Mouse (Mus musculus) limb, embryonic 13.5 days (tissue): ENCODE results near the gene Olfml1. TPM values are rescaled to one million over a fixed set of nuclear protein-coding genes. Genes with fewer than 3 reads are reported as not detected.
A peak's percentile ranks its signal among the peaks of the same experiment; 100 is the strongest.

ENCODE experiments used
- ATAC-seq: fragments of 200-750 bp; cut with Nextera tagmentation; 2 replicates; pipeline ENCODE4 v1.8.0; 2017; ENCODE audit warnings: low read depth, moderate number of reproducible peaks, moderate TSS enrichment; ENCODE audit not compliant: low FRiP score
- H3K27ac ChIP-seq: fragments of 300-500 bp; sonication (generic); 2 replicates; pipeline ENCODE4 v1.5.1; 2015; ENCODE audit warnings: inconsistent platforms, mild to moderate bottlenecking, moderate library complexity
- H3K27me3 ChIP-seq: fragments of 300-500 bp; sonication (generic); 2 replicates; pipeline ENCODE4 v1.6.1; 2015; ENCODE audit warnings: mild to moderate bottlenecking, inconsistent platforms
- H3K36me3 ChIP-seq: fragments of 300-500 bp; sonication (generic); 2 replicates; pipeline ENCODE4 v1.6.1; 2015; ENCODE audit warnings: inconsistent platforms, mild to moderate bottlenecking, moderate library complexity
- H3K4me1 ChIP-seq: fragments of 300-500 bp; sonication (generic); 2 replicates; pipeline ENCODE4 v1.6.1; 2015; ENCODE audit warnings: inconsistent platforms
- H3K4me2 ChIP-seq: fragments of 300-500 bp; sonication (generic); replicated peaks from 2 replicates; pipeline ENCODE4 v1.6.1; 2015; ENCODE audit warnings: inconsistent platforms, mild to moderate bottlenecking, moderate library complexity
- H3K4me3 ChIP-seq: fragments of 300-500 bp; sonication (generic); 2 replicates; pipeline ENCODE4 v1.5.1; 2015; ENCODE audit warnings: moderate library complexity, mild to moderate bottlenecking, inconsistent platforms
- H3K9ac ChIP-seq: fragments of 300-500 bp; sonication (generic); 2 replicates; pipeline ENCODE4 v1.6.1; 2015; ENCODE audit warnings: mild to moderate bottlenecking, inconsistent platforms
- H3K9me3 ChIP-seq: fragments of 300-500 bp; sonication (generic); 2 replicates; pipeline ENCODE4 v1.6.1; 2016; ENCODE audit warnings: inconsistent platforms
- WGBS: fragments of 180-500 bp; shearing (Covaris S2); methylation state at CpG from one replicate; pipeline ENCODE4 v1.1.7; 2015; 5-methylcytosine and 5-hydroxymethylcytosine counted together
- polyA plus RNA-seq: library from polyadenylated mRNA; unstranded; fragments of >200 nt; fragmentation: Nextera tagmentation; extraction: Ambion mirVana; gene quantifications from 2 replicates; pipeline ENCODE4 v1.2.1, GENCODE M21; 2015

Gene Olfml1
- 41.2 and 42.3 TPM in 2 replicates for polyA plus RNA-seq

- Histone ChIP-seq H3K4me2 (peak within 1 kb of the TSS; percentile 80), H3K27me3 (no peaks in the 10 kb centered on the region), H3K36me3 (peaks cover 14% of the 10 kb centered on the region), H3K27ac (peak within 1 kb of the TSS; percentile 97), H3K9me3 (peaks cover 7% of the 10 kb centered on the region; the same call in 1 of the 2 replicates), H3K4me3 (peak within 1 kb of the TSS; percentile 59), H3K4me1 (peaks cover 20% of the 10 kb centered on the region), H3K9ac (peak within 1 kb of the TSS; percentile 70)
- peak; percentile 96 for ATAC-seq
- 9% methylated on average over 7 of the region's 7 CpGs for WGBS
Observed at GRCm38 (mm10) chr7:107567261-107567671, at the start of gene Olfml1. Gene Olfml1, plus strand, starts transcription at chr7:107567446.

- Histone ChIP-seq H3K4me1 (peaks cover 21% of the 10 kb centered on the region), H3K27me3 (no peaks in the 10 kb centered on the region), H3K36me3 (no peaks in the 10 kb centered on the region), H3K4me3 (no peak overlapping the region), H3K4me2 (no peak overlapping the region), H3K27ac (no peak overlapping the region), H3K9ac (no peak overlapping the region), H3K9me3 (no peaks in the 10 kb centered on the region)
- WGBS: 89% methylated on average over 11 of the region's 12 CpGs
- no peak for ATAC-seq
Observed at GRCm38 (mm10) chr7:107519256-107520025, 47.8 kb upstream of the Olfml1 start.

- no peak overlapping the region for H3K4me2 ChIP-seq
- no peak overlapping the region for H3K4me3 ChIP-seq
- H3K4me1 ChIP-seq: peaks cover 14% of the 10 kb centered on the region
- H3K9me3 ChIP-seq: no peaks in the 10 kb centered on the region
- no peaks in the 10 kb centered on the region for H3K27me3 ChIP-seq
- H3K36me3 ChIP-seq: no peaks in the 10 kb centered on the region
- 82% methylated on average over 6 of the region's 6 CpGs for WGBS
- H3K27ac ChIP-seq: no peak overlapping the region
- ATAC-seq: no peak
- H3K9ac ChIP-seq: no peak overlapping the region
Observed at GRCm38 (mm10) chr7:107521411-107521810, 45.8 kb upstream of the Olfml1 start.

- Histone ChIP-seq H3K4me1 (no peaks in the 10 kb centered on the region), H3K9ac (no peak overlapping the region), H3K27me3 (no peaks in the 10 kb centered on the region), H3K9me3 (0 out of 2 replicates have a peak, but pooled peaks cover 3% of the 10 kb centered on the region), H3K36me3 (no peaks in the 10 kb centered on the region), H3K4me2 (no peak overlapping the region), H3K27ac (no peak overlapping the region), H3K4me3 (no peak overlapping the region)
- WGBS: 17% methylated on average over 1 of the region's 1 CpGs
- no peak for ATAC-seq
Observed at GRCm38 (mm10) chr7:107526299-107526698, 40.9 kb upstream of the Olfml1 start.

- Histone ChIP-seq H3K4me3 (no peak overlapping the region), H3K4me1 (no peaks in the 10 kb centered on the region), H3K27me3 (no peaks in the 10 kb centered on the region), H3K9ac (no peak overlapping the region), H3K9me3 (peaks cover 6% of the 10 kb centered on the region; the same call in 1 of the 2 replicates), H3K4me2 (no peak overlapping the region), H3K27ac (no peak overlapping the region), H3K36me3 (no peaks in the 10 kb centered on the region)
- 57% methylated on average over 3 of the region's 3 CpGs for WGBS
- ATAC-seq: no peak
Observed at GRCm38 (mm10) chr7:107528169-107528772, 39.0 kb upstream of the Olfml1 start.

GRCm38 (mm10) chr7:107529364-107529763 lies 37.9 kb upstream of the Olfml1 start:
- peaks cover 6% of the 10 kb centered on the region; the same call in 1 of the 2 replicates for H3K9me3 ChIP-seq
- 67% methylated on average over 5 of the region's 5 CpGs for WGBS
- no peaks in the 10 kb centered on the region for H3K36me3 ChIP-seq
- H3K4me3 ChIP-seq: no peak overlapping the region
- H3K9ac ChIP-seq: no peak overlapping the region
- H3K27ac ChIP-seq: no peak overlapping the region
- H3K4me2 ChIP-seq: no peak overlapping the region
- H3K27me3 ChIP-seq: no peaks in the 10 kb centered on the region
- H3K4me1 ChIP-seq: no peaks in the 10 kb centered on the region
- ATAC-seq: no peak

- peaks cover 6% of the 10 kb centered on the region; the same call in 1 of the 2 replicates for H3K9me3 ChIP-seq
- H3K27ac ChIP-seq: no peak overlapping the region
- no peak overlapping the region for H3K4me2 ChIP-seq
- no peaks in the 10 kb centered on the region for H3K36me3 ChIP-seq
- WGBS: 76% methylated on average over 4 of the region's 4 CpGs
- H3K4me3 ChIP-seq: no peak overlapping the region
- no peaks in the 10 kb centered on the region for H3K27me3 ChIP-seq
- H3K9ac ChIP-seq: no peak overlapping the region
- ATAC-seq: no peak
- no peaks in the 10 kb centered on the region for H3K4me1 ChIP-seq
Observed at GRCm38 (mm10) chr7:107535311-107535710, 31.9 kb upstream of the Olfml1 start.

GRCm38 (mm10) chr7:107536516-107536915 lies 30.7 kb upstream of the Olfml1 start:
- no peak for ATAC-seq
- Histone ChIP-seq H3K36me3 (no peaks in the 10 kb centered on the region), H3K9me3 (peaks cover under 1% of the 10 kb centered on the region; the same call in 1 of the 2 replicates), H3K27me3 (no peaks in the 10 kb centered on the region), H3K4me2 (no peak overlapping the region), H3K27ac (no peak overlapping the region), H3K4me1 (no peaks in the 10 kb centered on the region), H3K4me3 (no peak overlapping the region), H3K9ac (no peak overlapping the region)
- 70% methylated on average over 6 of the region's 6 CpGs for WGBS

GRCm38 (mm10) chr7:107540034-107540433 lies 27.2 kb upstream of the Olfml1 start:
- Histone ChIP-seq H3K36me3 (no peaks in the 10 kb centered on the region), H3K4me3 (no peak overlapping the region), H3K9me3 (no peaks in the 10 kb centered on the region), H3K9ac (no peak overlapping the region), H3K27ac (no peak overlapping the region), H3K4me2 (no peak overlapping the region), H3K27me3 (no peaks in the 10 kb centered on the region), H3K4me1 (no peaks in the 10 kb centered on the region)
- WGBS: 48% methylated on average over 4 of the region's 4 CpGs
- no peak for ATAC-seq

GRCm38 (mm10) chr7:107545011-107545410 lies 22.2 kb upstream of the Olfml1 start:
- H3K4me3 ChIP-seq: no peak overlapping the region
- H3K27ac ChIP-seq: no peak overlapping the region
- 49% methylated on average over 1 of the region's 1 CpGs for WGBS
- no peaks in the 10 kb centered on the region for H3K9me3 ChIP-seq
- no peak overlapping the region for H3K9ac ChIP-seq
- H3K4me2 ChIP-seq: no peak overlapping the region
- no peak for ATAC-seq
- H3K4me1 ChIP-seq: no peaks in the 10 kb centered on the region
- no peaks in the 10 kb centered on the region for H3K36me3 ChIP-seq
- H3K27me3 ChIP-seq: no peaks in the 10 kb centered on the region

- Histone ChIP-seq H3K9ac (no peak overlapping the region), H3K27me3 (no peaks in the 10 kb centered on the region; the same call in 1 of the 2 replicates), H3K27ac (no peak overlapping the region), H3K4me2 (no peak overlapping the region), H3K36me3 (no peaks in the 10 kb centered on the region), H3K4me1 (no peaks in the 10 kb centered on the region), H3K4me3 (no peak overlapping the region), H3K9me3 (no peaks in the 10 kb centered on the region)
- no peak for ATAC-seq
- WGBS: 93% methylated on average over 3 of the region's 3 CpGs
Observed at GRCm38 (mm10) chr7:107547872-107548271, 19.4 kb upstream of the Olfml1 start.

- no peak for ATAC-seq
- WGBS: 26% methylated on average over 1 of the region's 1 CpGs
Observed at GRCm38 (mm10) chr7:107553461-107553860, 13.8 kb upstream of the Olfml1 start.

More at GRCm38 (mm10) chr7:107553461-107553860, 13.8 kb upstream of the Olfml1 start:
- H3K36me3 ChIP-seq: no peaks in the 10 kb centered on the region
- no peak overlapping the region for H3K9ac ChIP-seq
- H3K9me3 ChIP-seq: no peaks in the 10 kb centered on the region
- H3K27me3 ChIP-seq: no peaks in the 10 kb centered on the region; the same call in 1 of the 2 replicates
- H3K27ac ChIP-seq: no peak overlapping the region
- H3K4me2 ChIP-seq: no peak overlapping the region
- H3K4me1 ChIP-seq: no peaks in the 10 kb centered on the region
- H3K4me3 ChIP-seq: no peak overlapping the region
